ENCODE assay signal across 8 mouse cellular contexts in genomic region chr7:19024581-19025255, GRCm38 (mm10). TPM values are rescaled to one million over a fixed set of nuclear protein-coding genes. Genes with fewer than 3 reads are reported as not detected.
DNase-seq lines count a peak whose midpoint lies in the region; ATAC-seq lines count a peak whose summit lies in the region.

No protein-coding gene starts in this region.

- H3K4me3 ChIP-seq in heart, embryonic 15.5 days, result peak overlapping the region; percentile 99
- peak overlapping the region; percentile 95 for H3K4me3 ChIP-seq in limb, embryonic 12.5 days (replicated peaks)
- H3K4me3 ChIP-seq in midbrain, embryonic 16.5 days (ENCODE audit: low read depth, low read length), result peak overlapping the region; percentile 72

- peaks cover 39% of the 10 kb centered on the region for H3K27me3 ChIP-seq in heart, embryonic 15.5 days
- peaks cover 42% of the 10 kb centered on the region for H3K27me3 ChIP-seq in limb, embryonic 12.5 days
- H3K27me3 ChIP-seq in midbrain, embryonic 16.5 days (ENCODE audit: control insufficient read depth, insufficient read depth, low read depth, low read length), result peaks cover 32% of the 10 kb centered on the region

- H3K27ac ChIP-seq in heart, embryonic 15.5 days, result peak overlapping the region; percentile 75
- H3K27ac ChIP-seq in limb, embryonic 12.5 days, result peak overlapping the region; percentile 72
- peak overlapping the region; percentile 25 for H3K27ac ChIP-seq in midbrain, embryonic 16.5 days (ENCODE audit: low read length)

- H3K9me3 ChIP-seq in heart, embryonic 15.5 days (replicated peaks), result no peaks in the 10 kb centered on the region
- no peaks in the 10 kb centered on the region for H3K9me3 ChIP-seq in limb, embryonic 12.5 days
- H3K9me3 ChIP-seq in midbrain, embryonic 16.5 days (replicated peaks; ENCODE audit: control insufficient read depth, low read length, poor library complexity, severe bottlenecking), result no peaks in the 10 kb centered on the region

- peak; percentile 43 for ATAC-seq in heart, embryonic 15.5 days (replicated peaks; ENCODE audit: insufficient number of reproducible peaks, insufficient read depth, low FRiP score, low read depth)
- ATAC-seq in limb, embryonic 12.5 days (ENCODE audit: insufficient number of reproducible peaks, insufficient read depth, low FRiP score, low TSS enrichment, low read depth), result peak; percentile 61
- ATAC-seq in midbrain, embryonic 16.5 days, result peak; percentile 69

- H3K4me2 ChIP-seq in heart, embryonic 15.5 days, result peak overlapping the region; percentile 89
- H3K4me2 ChIP-seq in limb, embryonic 12.5 days, result peak overlapping the region; percentile 78
- peak overlapping the region; percentile 58 for H3K4me2 ChIP-seq in midbrain, embryonic 16.5 days (ENCODE audit: low read length)

- peak; percentile 30 for DNase-seq in gastrocnemius, adult 18-20 months (ENCODE audit: low spot score)
- DNase-seq in gastrocnemius, adult 8-10 months (ENCODE audit: low spot score in 2 of 2), result no peak
- peak; percentile 39 to 40 for DNase-seq in B cell, adult 2 months
- peak; percentile 37 to 42 for DNase-seq in cerebellum, postnatal 36 days
- DNase-seq in right cerebral cortex, postnatal 25 days, result no peak

- under 1% methylated on average over 35 of the region's 36 CpGs for WGBS in heart, embryonic 15.5 days
- WGBS in limb, embryonic 12.5 days, result 2% methylated on average over 36 of the region's 36 CpGs
- WGBS in midbrain, embryonic 16.5 days, result 3% methylated on average over 24 of the region's 36 CpGs

- H3K36me3 ChIP-seq in heart, embryonic 15.5 days, result peaks cover 13% of the 10 kb centered on the region
- H3K36me3 ChIP-seq in limb, embryonic 12.5 days, result peaks cover 14% of the 10 kb centered on the region
- H3K36me3 ChIP-seq in midbrain, embryonic 16.5 days (ENCODE audit: control insufficient read depth, insufficient read depth, low read length), result peaks cover 4% of the 10 kb centered on the region; the same call in 1 of the 2 replicates

- peaks cover 32% of the 10 kb centered on the region for H3K4me1 ChIP-seq in heart, embryonic 15.5 days (replicated peaks)
- H3K4me1 ChIP-seq in limb, embryonic 12.5 days (replicated peaks), result peaks cover 22% of the 10 kb centered on the region
- peaks cover 13% of the 10 kb centered on the region for H3K4me1 ChIP-seq in midbrain, embryonic 16.5 days (ENCODE audit: control insufficient read depth, insufficient read depth, low read length)

- H3K9ac ChIP-seq in heart, embryonic 15.5 days, result peak overlapping the region; percentile 95
- H3K9ac ChIP-seq in limb, embryonic 12.5 days (replicated peaks), result peak overlapping the region; percentile 91
- H3K9ac ChIP-seq in midbrain, embryonic 16.5 days (ENCODE audit: low read depth, low read length), result peak overlapping the region; percentile 90

RNA-seq across cellular contexts. Expression of gene Sympk, which starts 0.5 kb away (rescaled TPM):
- total RNA-seq in gastrocnemius, adult 18-20 months (2021), result 10 to 100 TPM; 74.1 to 74.6 TPM
- total RNA-seq in gastrocnemius, adult 8-10 months (2022), result 10 to 100 TPM; 70.2 to 93.3 (median 83.6) TPM
- polyA plus RNA-seq in heart, embryonic 15.5 days (2015; fragmentation: Nextera tagmentation; extraction: Ambion mirVana), result 19.6 and 27.3 TPM in 2 replicates
- polyA plus RNA-seq in limb, embryonic 12.5 days (2016; fragmentation: Nextera tagmentation; extraction: Ambion mirVana), result 51.9 and 56.0 TPM in 2 replicates
- 25.6 and 28.7 TPM in 2 replicates for polyA plus RNA-seq in midbrain, embryonic 16.5 days (2015; fragmentation: Nextera tagmentation; extraction: Ambion mirVana)

RNA-seq across cellular contexts. Expression of gene Foxa3, which starts 1.4 kb away (rescaled TPM):
- under 1 TPM in 1 of 2 experiments, not detected in 1; 0.09 TPM for total RNA-seq in gastrocnemius, adult 18-20 months (2021)
- not detected for total RNA-seq in gastrocnemius, adult 8-10 months (2022)
- polyA plus RNA-seq in heart, embryonic 15.5 days (2015; fragmentation: Nextera tagmentation; extraction: Ambion mirVana), result 0.14 and 0.61 TPM in 2 replicates
- 0.81 and 1.8 TPM in 2 replicates for polyA plus RNA-seq in limb, embryonic 12.5 days (2016; fragmentation: Nextera tagmentation; extraction: Ambion mirVana)
- not detected in 2 replicates for polyA plus RNA-seq in midbrain, embryonic 16.5 days (2015; fragmentation: Nextera tagmentation; extraction: Ambion mirVana)

RNA-seq across cellular contexts. Expression of gene Irf2bp1, which starts 20.9 kb away (rescaled TPM):
- total RNA-seq in gastrocnemius, adult 18-20 months (2021), result 10 to 100 TPM; 18.3 to 18.5 TPM
- total RNA-seq in gastrocnemius, adult 8-10 months (2022), result 10 to 100 TPM; 19.3 to 20.7 (median 19.7) TPM
- 11.5 and 17.6 TPM in 2 replicates for polyA plus RNA-seq in heart, embryonic 15.5 days (2015; fragmentation: Nextera tagmentation; extraction: Ambion mirVana)
- 44.4 and 47.5 TPM in 2 replicates for polyA plus RNA-seq in limb, embryonic 12.5 days (2016; fragmentation: Nextera tagmentation; extraction: Ambion mirVana)
- polyA plus RNA-seq in midbrain, embryonic 16.5 days (2015; fragmentation: Nextera tagmentation; extraction: Ambion mirVana), result 26.0 and 26.7 TPM in 2 replicates

RNA-seq across cellular contexts. Expression of gene Rsph6a, which starts 29.8 kb away (rescaled TPM):
- not detected for total RNA-seq in gastrocnemius, adult 18-20 months (2021)
- total RNA-seq in gastrocnemius, adult 8-10 months (2022), result not detected
- polyA plus RNA-seq in heart, embryonic 15.5 days (2015; fragmentation: Nextera tagmentation; extraction: Ambion mirVana), result not detected in 2 replicates
- not detected in 2 replicates for polyA plus RNA-seq in limb, embryonic 12.5 days (2016; fragmentation: Nextera tagmentation; extraction: Ambion mirVana)
- 0.14 and 0.28 TPM in 2 replicates for polyA plus RNA-seq in midbrain, embryonic 16.5 days (2015; fragmentation: Nextera tagmentation; extraction: Ambion mirVana)

RNA-seq across cellular contexts. Expression of gene Mypop, which starts 33.7 kb away (rescaled TPM):
- total RNA-seq in gastrocnemius, adult 18-20 months (2021), result 1 to 10 TPM; 8.7 to 8.9 TPM
- total RNA-seq in gastrocnemius, adult 8-10 months (2022), result 10 to 100 TPM in 2 of 4 experiments, 1 to 10 TPM in 2; 8.0 to 10.6 (median 9.9) TPM
- polyA plus RNA-seq in heart, embryonic 15.5 days (2015; fragmentation: Nextera tagmentation; extraction: Ambion mirVana), result 2.2 and 2.3 TPM in 2 replicates
- 6.4 and 6.5 TPM in 2 replicates for polyA plus RNA-seq in limb, embryonic 12.5 days (2016; fragmentation: Nextera tagmentation; extraction: Ambion mirVana)
- polyA plus RNA-seq in midbrain, embryonic 16.5 days (2015; fragmentation: Nextera tagmentation; extraction: Ambion mirVana), result 3.9 and 5.1 TPM in 2 replicates

Comparison
In these comparisons a context has a peak if more than half of its experiments do, and no peak if none do; other contexts are left out.
1. DNase-seq: peak in gastrocnemius, adult 18-20 months (single experiment), B cell, adult 2 months (2 of 2) and cerebellum, postnatal 36 days (2 of 2); none in gastrocnemius, adult 8-10 months (0 of 2) and right cerebral cortex, postnatal 25 days (single experiment).
2. H3K27ac ChIP-seq: peak in every context shown above with its lines; median percentile 75 in heart, embryonic 15.5 days; 72 in limb, embryonic 12.5 days; 25 in midbrain, embryonic 16.5 days.
3. Peak in every context shown above with its lines, with median percentiles within 50 percentile points of each other: ATAC-seq, H3K4me2 ChIP-seq, H3K4me3 ChIP-seq and H3K9ac ChIP-seq.